Mouse (Mus musculus): Measurements from ENCODE around the gene Gm4340.
"Not testable (repeated sequence)": the region's sequence is repeated elsewhere in the genome, so short reads cannot be mapped to it uniquely, and the experiment has no call there.

Gene Gm4340

DNA sequence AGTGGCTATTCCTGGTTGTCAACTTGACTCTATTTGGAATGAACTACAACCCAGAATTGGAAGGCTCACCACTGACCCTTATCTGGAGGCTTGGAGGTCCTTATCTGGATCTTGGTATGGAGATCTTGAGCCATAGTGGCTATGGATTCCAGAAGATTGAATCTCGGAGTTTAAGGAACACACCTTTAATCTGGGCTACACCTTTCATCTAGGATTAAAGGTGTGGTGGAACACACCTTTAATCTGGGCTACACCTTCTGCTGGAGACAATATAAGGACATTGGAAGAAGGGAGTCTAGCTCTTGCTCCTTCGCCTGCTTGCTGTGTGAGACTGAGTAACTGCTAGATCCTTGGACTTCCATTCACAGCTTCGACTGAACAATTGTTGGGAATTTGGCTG lies at the start of gene Gm4340:
TSS of gene Gm4340 (plus strand) at position 301 of the 400 bp plus-strand sequence.
- in situ Hi-C loops (cut with MboI, MseI), result not testable (repeated sequence)

DNA sequence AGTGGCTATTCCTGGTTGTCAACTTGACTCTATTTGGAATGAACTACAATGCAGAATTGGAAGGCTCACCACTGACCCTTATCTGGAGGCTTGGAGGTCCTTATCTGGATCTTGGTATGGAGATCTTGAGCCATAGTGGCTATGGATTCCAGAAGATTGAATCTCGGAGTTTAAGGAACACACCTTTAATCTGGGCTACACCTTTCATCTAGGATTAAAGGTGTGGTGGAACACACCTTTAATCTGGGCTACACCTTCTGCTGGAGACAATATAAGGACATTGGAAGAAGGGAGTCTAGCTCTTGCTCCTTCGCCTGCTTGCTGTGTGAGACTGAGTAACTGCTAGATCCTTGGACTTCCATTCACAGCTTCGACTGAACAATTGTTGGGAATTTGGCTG lies 42.6 kb upstream of the Gm4340 start, which contains the start of gene Gm6763:
TSS of gene Gm6763 (plus strand) at position 301 of the 400 bp plus-strand sequence.
- in situ Hi-C loops (cut with MboI, MseI), result not testable (repeated sequence)

GRCm38 (mm10) chr10:104159706-104160105 lies 34.1 kb upstream of the Gm4340 start, which contains the start of gene Gm8764:
Gene Gm8764, plus strand, starts transcription at chr10:104160006.
- in situ Hi-C loops (cut with MboI, MseI), result not testable (repeated sequence)

DNA sequence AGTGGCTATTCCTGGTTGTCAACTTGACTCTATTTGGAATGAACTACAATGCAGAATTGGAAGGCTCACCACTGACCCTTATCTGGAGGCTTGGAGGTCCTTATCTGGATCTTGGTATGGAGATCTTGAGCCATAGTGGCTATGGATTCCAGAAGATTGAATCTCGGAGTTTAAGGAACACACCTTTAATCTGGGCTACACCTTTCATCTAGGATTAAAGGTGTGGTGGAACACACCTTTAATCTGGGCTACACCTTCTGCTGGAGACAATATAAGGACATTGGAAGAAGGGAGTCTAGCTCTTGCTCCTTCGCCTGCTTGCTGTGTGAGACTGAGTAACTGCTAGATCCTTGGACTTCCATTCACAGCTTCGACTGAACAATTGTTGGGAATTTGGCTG lies 25.6 kb upstream of the Gm4340 start, which contains the start of gene Gm21304:
TSS of gene Gm21304 (plus strand) at position 301 of the 400 bp plus-strand sequence.
- in situ Hi-C loops (cut with MboI, MseI), result loop anchor here (5.0 kb wide), 1 partner anchor 34 kb away; no protein-coding TSS in a partner anchor

DNA sequence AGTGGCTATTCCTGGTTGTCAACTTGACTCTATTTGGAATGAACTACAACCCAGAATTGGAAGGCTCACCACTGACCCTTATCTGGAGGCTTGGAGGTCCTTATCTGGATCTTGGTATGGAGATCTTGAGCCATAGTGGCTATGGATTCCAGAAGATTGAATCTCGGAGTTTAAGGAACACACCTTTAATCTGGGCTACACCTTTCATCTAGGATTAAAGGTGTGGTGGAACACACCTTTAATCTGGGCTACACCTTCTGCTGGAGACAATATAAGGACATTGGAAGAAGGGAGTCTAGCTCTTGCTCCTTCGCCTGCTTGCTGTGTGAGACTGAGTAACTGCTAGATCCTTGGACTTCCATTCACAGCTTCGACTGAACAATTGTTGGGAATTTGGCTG lies 17.1 kb upstream of the Gm4340 start, which contains the start of gene Gm21312:
TSS of gene Gm21312 (plus strand) at position 301 of the 400 bp plus-strand sequence.
- in situ Hi-C loops (cut with MboI, MseI), result not testable (repeated sequence)

DNA sequence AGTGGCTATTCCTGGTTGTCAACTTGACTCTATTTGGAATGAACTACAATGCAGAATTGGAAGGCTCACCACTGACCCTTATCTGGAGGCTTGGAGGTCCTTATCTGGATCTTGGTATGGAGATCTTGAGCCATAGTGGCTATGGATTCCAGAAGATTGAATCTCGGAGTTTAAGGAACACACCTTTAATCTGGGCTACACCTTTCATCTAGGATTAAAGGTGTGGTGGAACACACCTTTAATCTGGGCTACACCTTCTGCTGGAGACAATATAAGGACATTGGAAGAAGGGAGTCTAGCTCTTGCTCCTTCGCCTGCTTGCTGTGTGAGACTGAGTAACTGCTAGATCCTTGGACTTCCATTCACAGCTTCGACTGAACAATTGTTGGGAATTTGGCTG lies 8.6 kb upstream of the Gm4340 start, which contains the start of gene Gm20765:
TSS of gene Gm20765 (plus strand) at position 301 of the 400 bp plus-strand sequence.
- in situ Hi-C loops (cut with MboI, MseI), result not testable (repeated sequence)

DNA sequence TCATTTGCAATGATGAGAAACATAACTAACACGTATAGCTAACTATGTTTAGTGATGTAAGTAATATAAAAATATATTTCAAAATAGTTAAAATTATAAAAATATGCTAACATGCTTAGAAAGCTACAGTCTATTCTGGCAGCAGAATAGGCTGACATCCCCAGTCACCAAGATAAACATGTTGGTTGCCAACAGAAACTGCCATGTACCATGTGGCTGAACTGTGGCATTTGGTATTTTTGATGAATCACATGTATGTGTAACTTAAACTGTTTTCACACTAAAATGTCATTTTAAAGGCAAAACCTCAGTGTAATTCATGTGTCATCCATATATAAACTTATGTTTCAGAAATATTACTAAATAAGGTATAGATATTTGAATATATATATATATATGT lies 15.8 kb downstream of the Gm4340 start:
- in situ Hi-C loops (cut with MboI, MseI), result no loop called here

DNA sequence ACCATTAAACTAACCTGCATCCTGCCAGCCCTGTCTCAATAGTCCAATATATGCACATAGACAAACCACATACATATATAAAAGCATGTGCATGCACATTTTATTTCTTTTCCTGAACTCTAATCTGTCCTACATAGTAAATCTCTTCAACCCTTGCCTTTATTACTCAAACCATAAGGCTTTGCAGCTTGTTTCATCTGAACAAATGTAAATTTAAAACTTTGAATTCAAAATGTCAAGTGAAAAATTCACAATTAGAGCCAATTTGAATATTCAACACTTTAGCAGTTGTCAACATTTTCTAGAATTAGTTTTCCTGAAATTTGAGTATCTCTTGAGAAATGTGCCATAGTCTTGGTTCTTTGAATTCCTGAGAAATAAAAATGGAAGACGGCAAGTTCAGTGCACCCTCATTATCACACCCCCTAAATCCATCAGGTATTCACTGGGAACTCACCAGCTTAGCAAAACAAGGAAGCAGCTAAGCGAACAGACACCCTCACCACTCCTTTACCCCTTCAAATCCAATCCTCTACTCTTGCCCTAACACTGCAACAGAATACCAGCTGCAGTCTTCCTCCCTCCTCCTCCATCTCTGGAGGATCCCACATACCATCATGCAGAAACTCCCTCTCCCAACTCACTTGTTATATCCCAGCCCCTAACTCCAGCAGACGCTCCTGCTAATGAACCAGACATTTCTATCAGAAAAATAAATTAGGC lies 16.6 kb downstream of the Gm4340 start:
- in situ Hi-C loops (cut with MboI, MseI), result no loop called here

DNA sequence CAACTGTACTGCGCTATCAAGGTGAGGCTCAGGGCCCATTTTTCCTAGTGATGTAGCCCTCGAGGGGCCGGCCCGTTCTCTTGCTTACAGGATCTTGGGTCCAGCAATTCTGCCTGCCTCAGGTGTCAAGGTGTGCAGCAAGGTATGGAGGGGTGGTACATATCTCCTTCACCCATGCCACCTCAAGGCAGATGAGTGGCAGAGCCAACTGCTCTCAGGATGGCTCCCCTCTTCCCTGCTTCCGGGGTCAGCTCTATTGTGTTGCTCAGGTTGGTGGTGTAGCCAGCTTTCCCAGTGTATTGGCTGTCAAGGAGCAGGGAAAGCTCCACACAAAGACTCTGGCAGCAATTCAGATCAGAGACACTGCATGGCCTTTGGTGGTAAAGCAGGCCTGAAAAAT lies 20.7 kb downstream of the Gm4340 start:
- in situ Hi-C loops (cut with MboI, MseI), result no loop called here

GRCm38 (mm10) chr10:104220303-104221021 lies 26.6 kb downstream of the Gm4340 start:
- in situ Hi-C loops (cut with MboI, MseI), result no loop called here

All from T-helper 1 cell (primary cell).